Mouse (Mus musculus) liver, embryonic 14.5 days (tissue): ENCODE results near the gene Med11.

Experiments used
- CTCF ChIP-seq: IDR thresholded peaks from 2 replicates; pipeline ENCODE4 v1.5.1; 2016; ENCODE audit warnings: antibody characterized with exemption, low read depth, control low read depth
- EP300 ChIP-seq: IDR thresholded peaks from 2 replicates; pipeline ENCODE4 v1.6.1; 2016; ENCODE audit warnings: antibody characterized with exemption, low read depth

DNA sequence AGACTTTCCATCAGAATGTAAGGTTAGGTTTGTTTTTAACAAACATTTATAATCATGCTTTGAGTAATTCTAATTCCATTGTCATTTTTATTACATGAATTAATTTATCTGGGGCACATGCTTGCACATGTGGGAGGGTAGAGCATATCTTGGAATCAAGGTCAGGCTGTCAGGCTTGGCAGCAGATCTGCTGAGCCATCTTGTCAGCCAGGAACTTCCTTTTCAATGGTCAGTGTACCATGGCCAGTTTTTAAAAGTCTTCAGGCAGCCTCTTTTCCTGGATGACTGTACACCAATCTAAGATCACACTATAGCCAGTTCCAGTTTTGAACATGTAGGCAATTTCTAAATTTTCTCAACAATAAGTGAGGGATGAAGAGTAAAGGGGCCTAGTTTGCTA lies 21.0 kb downstream of the Med11 start:
- TF ChIP-seq CTCF (no peak), EP300 (no peak)
